Mouse (Mus musculus) hindbrain, embryonic 16.5 days (tissue): Measurements from ENCODE around the gene Nedd4. TPM values are rescaled to one million over a fixed set of nuclear protein-coding genes. Genes with fewer than 3 reads are reported as not detected.
"Not testable (repeated sequence)": the region's sequence is repeated elsewhere in the genome, so short reads cannot be mapped to it uniquely, and the experiment has no call there.

Experiments
- ATAC-seq: fragments of 200-750 bp; cut with Nextera tagmentation; 2 replicates; pipeline ENCODE4 v1.8.0; 2017; ENCODE audit warnings: moderate TSS enrichment, moderate library complexity
- H3K27ac ChIP-seq: fragments of 300-500 bp; sonication (generic); 2 replicates; pipeline ENCODE4 v1.5.1; 2014; ENCODE audit warnings: low read depth, mild to moderate bottlenecking, control low read depth, low read length, moderate library complexity
- H3K27me3 ChIP-seq: fragments of 300-500 bp; sonication (generic); replicated peaks from 2 replicates; pipeline ENCODE4 v1.6.1; 2014; ENCODE audit warnings: low read length; ENCODE audit not compliant: control insufficient read depth, insufficient read depth
- H3K36me3 ChIP-seq: fragments of 300-500 bp; sonication (generic); 2 replicates; pipeline ENCODE4 v1.6.1; 2014; ENCODE audit warnings: mild to moderate bottlenecking, low read length, moderate library complexity, mixed read lengths; ENCODE audit not compliant: control insufficient read depth, insufficient read depth
- H3K4me1 ChIP-seq: fragments of 300-500 bp; sonication (generic); 2 replicates; pipeline ENCODE4 v1.6.1; 2014; ENCODE audit warnings: low read depth, low read length; ENCODE audit not compliant: control insufficient read depth, insufficient read depth
- H3K4me2 ChIP-seq: fragments of 300-500 bp; sonication (generic); 2 replicates; pipeline ENCODE4 v1.6.1; 2014; ENCODE audit warnings: mild to moderate bottlenecking, low read length, control low read depth, moderate library complexity
- H3K4me3 ChIP-seq: fragments of 300-500 bp; sonication (generic); 2 replicates; pipeline ENCODE4 v1.5.1; 2014; ENCODE audit warnings: mild to moderate bottlenecking, low read length, control low read depth, moderate library complexity
- H3K9ac ChIP-seq: fragments of 300-500 bp; sonication (generic); 2 replicates; pipeline ENCODE4 v1.6.1; 2014; ENCODE audit warnings: low read depth, mild to moderate bottlenecking, control low read depth, low read length, moderate library complexity
- H3K9me3 ChIP-seq: fragments of 300-500 bp; sonication (generic); 2 replicates; pipeline ENCODE4 v1.6.1; 2014; ENCODE audit warnings: mild to moderate bottlenecking, low read length, moderate library complexity; ENCODE audit not compliant: control insufficient read depth
- WGBS: fragments of 180-500 bp; shearing (Covaris S2); extraction: QIAGEN DNeasy Blood & Tissue Kit; methylation state at CpG from one replicate; pipeline ENCODE4 v1.1.7; 2014; 5-methylcytosine and 5-hydroxymethylcytosine counted together
- polyA plus RNA-seq: library from polyadenylated mRNA; unstranded; fragments of >200 nt; fragmentation: Nextera tagmentation; extraction: Ambion mirVana; gene quantifications from 2 replicates; pipeline ENCODE4 v1.2.1, GENCODE M21; 2015

The Nedd4 gene
- polyA plus RNA-seq, 1 experiment from 2014 or later = 377 TPM

GRCm38 (mm10) chr9:72636547-72636946 lies 25.6 kb upstream of the Nedd4 start:
- WGBS = 86% methylated on average over 7 of the region's 7 CpGs
- no peak overlapping the region for H3K4me2 ChIP-seq
- no peaks in the 10 kb centered on the region for H3K9me3 ChIP-seq
- H3K27ac ChIP-seq = no peak overlapping the region
- H3K9ac ChIP-seq = no peak overlapping the region
- peaks cover 19% of the 10 kb centered on the region for H3K4me1 ChIP-seq
- H3K36me3 ChIP-seq = no peaks in the 10 kb centered on the region
- no peak overlapping the region for H3K4me3 ChIP-seq
- no peaks in the 10 kb centered on the region for H3K27me3 ChIP-seq
- no peak for ATAC-seq

GRCm38 (mm10) chr9:72637243-72637642 lies 24.9 kb upstream of the Nedd4 start:
- WGBS = 81% methylated on average over 8 of the region's 8 CpGs
- H3K4me1 ChIP-seq = peaks cover 19% of the 10 kb centered on the region

GRCm38 (mm10) chr9:72638951-72639842 lies 22.9 kb upstream of the Nedd4 start:
- Histone ChIP-seq H3K27me3 (no peaks in the 10 kb centered on the region), H3K27ac (peak overlapping the region; percentile 92), H3K4me2 (peak overlapping the region; percentile 67), H3K36me3 (no peaks in the 10 kb centered on the region), H3K9me3 (no peaks in the 10 kb centered on the region), H3K9ac (peak overlapping the region; percentile 68), H3K4me3 (peak overlapping the region; percentile 30), H3K4me1 (peaks cover 19% of the 10 kb centered on the region)
- ATAC-seq = peak; percentile 83
- 37% methylated on average over 9 of the region's 9 CpGs for WGBS

More at GRCm38 (mm10) chr9:72637243-72637642, 24.9 kb upstream of the Nedd4 start:
- Histone ChIP-seq H3K4me2 (no peak overlapping the region), H3K27ac (no peak overlapping the region), H3K4me3 (no peak overlapping the region), H3K27me3 (no peaks in the 10 kb centered on the region), H3K9ac (no peak overlapping the region), H3K36me3 (no peaks in the 10 kb centered on the region), H3K9me3 (no peaks in the 10 kb centered on the region)
- ATAC-seq = no peak

- WGBS = 1% methylated on average over 27 of the region's 27 CpGs
- peak; percentile 93 for ATAC-seq
- H3K4me1 ChIP-seq = peaks cover 19% of the 10 kb centered on the region
- H3K9ac ChIP-seq = peak overlapping the region; percentile 68
- peak overlapping the region; percentile 92 for H3K27ac ChIP-seq
- H3K9me3 ChIP-seq = no peaks in the 10 kb centered on the region
- H3K36me3 ChIP-seq = no peaks in the 10 kb centered on the region
- H3K4me3 ChIP-seq = peak overlapping the region; percentile 30
- H3K4me2 ChIP-seq = peak overlapping the region; percentile 67
- H3K27me3 ChIP-seq = no peaks in the 10 kb centered on the region
Measured at GRCm38 (mm10) chr9:72639843-72640621, 22.1 kb upstream of the Nedd4 start.

- H3K36me3 ChIP-seq = no peaks in the 10 kb centered on the region
- H3K9ac ChIP-seq = peak overlapping the region; percentile 68
- no peak for ATAC-seq
- H3K4me1 ChIP-seq = peaks cover 19% of the 10 kb centered on the region
- no peak overlapping the region for H3K4me3 ChIP-seq
- peak overlapping the region; percentile 67 for H3K4me2 ChIP-seq
- WGBS = 11% methylated on average over 7 of the region's 7 CpGs
- no peaks in the 10 kb centered on the region for H3K27me3 ChIP-seq
- H3K9me3 ChIP-seq = no peaks in the 10 kb centered on the region
- peak overlapping the region; percentile 92 for H3K27ac ChIP-seq
Measured at GRCm38 (mm10) chr9:72640642-72641041, 21.5 kb upstream of the Nedd4 start.

- peak overlapping the region; percentile 68; the same call in 1 of the 2 replicates for H3K9ac ChIP-seq
- peaks cover 19% of the 10 kb centered on the region for H3K4me1 ChIP-seq
- H3K9me3 ChIP-seq = no peaks in the 10 kb centered on the region
- H3K36me3 ChIP-seq = no peaks in the 10 kb centered on the region
- ATAC-seq = no peak
- H3K27ac ChIP-seq = peak overlapping the region; percentile 92
- H3K27me3 ChIP-seq = no peaks in the 10 kb centered on the region
- WGBS = 69% methylated on average over 6 of the region's 6 CpGs
- no peak overlapping the region for H3K4me3 ChIP-seq
- H3K4me2 ChIP-seq = no peak overlapping the region
Measured at GRCm38 (mm10) chr9:72641093-72641680, 21.0 kb upstream of the Nedd4 start.

GRCm38 (mm10) chr9:72642756-72643447 lies 19.2 kb upstream of the Nedd4 start:
- not testable (repeated sequence) for H3K4me3 ChIP-seq, H3K36me3 ChIP-seq, H3K9me3 ChIP-seq, H3K4me2 ChIP-seq, H3K27ac ChIP-seq, ATAC-seq, H3K9ac ChIP-seq, H3K27me3 ChIP-seq
- H3K4me1 ChIP-seq = peaks cover 19% of the 10 kb centered on the region
- WGBS = 97% methylated on average over 3 of the region's 4 CpGs

GRCm38 (mm10) chr9:72643651-72644417 lies 18.3 kb upstream of the Nedd4 start:
- ATAC-seq = no peak
- 82% methylated on average over 6 of the region's 6 CpGs for WGBS
- no peak overlapping the region for H3K27ac ChIP-seq

More at GRCm38 (mm10) chr9:72643651-72644417, 18.3 kb upstream of the Nedd4 start:
- Histone ChIP-seq H3K4me1 (peaks cover 19% of the 10 kb centered on the region), H3K27me3 (no peaks in the 10 kb centered on the region), H3K4me3 (no peak overlapping the region), H3K9ac (no peak overlapping the region), H3K4me2 (no peak overlapping the region), H3K9me3 (no peaks in the 10 kb centered on the region), H3K36me3 (no peaks in the 10 kb centered on the region)
